Mouse (Mus musculus) retina, embryonic 14.5 days (tissue): ENCODE data around the gene Ccdc9b.
A peak's percentile ranks its signal among the peaks of the same experiment; 100 is the strongest.

Experiments used
- DNase-seq: peaks from one replicate; pipeline ENCODE4 v3.0.0-alpha.2; 2015; ENCODE audit warnings: low spot score

The Ccdc9b gene

DNA sequence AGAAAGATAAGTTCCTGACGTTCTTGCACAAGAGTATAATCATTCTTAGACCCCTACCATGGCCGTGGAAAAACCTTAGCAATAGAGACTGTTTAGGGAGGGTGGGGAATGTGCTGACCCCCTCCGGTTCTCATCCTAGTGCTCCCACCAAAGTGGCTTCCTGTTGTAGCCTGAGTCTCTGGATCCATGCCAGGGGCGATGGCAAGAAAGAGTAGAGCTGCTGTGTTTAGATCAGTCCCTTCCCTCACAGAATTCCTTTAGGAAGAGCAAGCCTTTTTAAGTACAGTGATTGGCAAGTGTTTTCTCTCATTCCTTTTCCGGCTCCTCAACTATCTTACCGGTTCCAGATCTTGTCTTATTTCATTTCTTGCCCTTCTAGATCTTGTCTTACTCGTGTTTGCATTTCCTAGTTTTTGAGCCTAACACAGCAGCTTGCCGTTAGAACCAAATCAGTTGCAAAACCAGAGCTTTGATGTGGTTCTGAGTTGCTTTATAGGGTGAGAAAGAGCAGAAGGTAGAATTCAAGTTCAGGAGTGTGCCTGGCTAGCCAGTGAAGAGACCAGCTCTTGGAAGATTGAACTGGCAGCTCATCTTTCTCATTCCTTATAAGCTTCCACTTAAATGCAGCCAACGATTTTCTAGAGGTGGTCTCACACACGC is 15.0 kb downstream of the Ccdc9b start:
- no peak for DNase-seq

DNA sequence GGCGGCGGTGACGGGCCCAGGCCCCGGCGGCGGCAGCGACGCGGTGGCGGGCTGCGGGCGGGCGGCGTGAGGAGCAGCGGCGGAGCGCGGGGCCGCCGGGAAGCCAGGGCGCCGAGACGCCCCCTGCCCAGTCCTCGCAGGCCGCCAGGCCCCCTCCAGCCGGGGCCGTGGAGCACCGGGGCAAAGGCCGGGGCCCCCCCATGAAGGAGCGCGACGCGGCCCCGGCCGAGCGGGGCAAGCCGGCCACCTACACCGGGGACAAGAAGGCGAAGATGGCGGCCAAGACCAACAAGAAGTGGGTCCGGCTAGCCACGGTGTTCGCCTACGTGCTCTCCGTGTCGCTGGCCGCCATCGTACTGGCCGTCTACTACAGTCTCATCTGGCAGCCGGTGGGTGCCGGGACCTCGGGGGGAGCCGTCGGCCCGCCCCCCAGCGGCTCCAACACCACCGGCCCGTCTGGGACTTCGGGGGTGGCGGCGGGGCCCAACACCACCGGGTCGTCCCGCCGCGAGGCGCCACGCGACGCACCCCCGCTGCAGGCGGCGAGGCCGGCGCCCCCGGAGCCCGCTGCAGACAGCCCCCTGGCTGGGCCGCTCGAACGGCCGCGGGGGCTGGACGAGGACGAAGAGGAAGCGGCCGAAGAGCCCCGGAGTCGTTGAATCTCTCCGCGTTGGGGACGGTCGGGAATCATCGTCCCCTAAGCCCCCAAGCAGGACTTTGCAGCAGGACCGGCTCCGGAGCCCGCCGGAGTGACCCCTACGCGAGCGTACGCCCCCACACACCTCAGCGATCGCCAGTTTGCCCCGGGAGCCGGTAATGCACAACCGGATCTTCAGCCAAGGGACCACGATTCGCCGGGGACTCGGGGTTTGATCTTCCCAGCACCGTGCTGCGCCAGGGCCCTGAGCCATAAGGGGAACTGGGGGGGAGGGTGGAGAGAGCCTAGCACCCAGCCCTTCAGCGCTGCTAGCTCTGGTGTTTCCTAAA is 16.3 kb downstream of the Ccdc9b start:
- peak; percentile 57 for DNase-seq

DNA sequence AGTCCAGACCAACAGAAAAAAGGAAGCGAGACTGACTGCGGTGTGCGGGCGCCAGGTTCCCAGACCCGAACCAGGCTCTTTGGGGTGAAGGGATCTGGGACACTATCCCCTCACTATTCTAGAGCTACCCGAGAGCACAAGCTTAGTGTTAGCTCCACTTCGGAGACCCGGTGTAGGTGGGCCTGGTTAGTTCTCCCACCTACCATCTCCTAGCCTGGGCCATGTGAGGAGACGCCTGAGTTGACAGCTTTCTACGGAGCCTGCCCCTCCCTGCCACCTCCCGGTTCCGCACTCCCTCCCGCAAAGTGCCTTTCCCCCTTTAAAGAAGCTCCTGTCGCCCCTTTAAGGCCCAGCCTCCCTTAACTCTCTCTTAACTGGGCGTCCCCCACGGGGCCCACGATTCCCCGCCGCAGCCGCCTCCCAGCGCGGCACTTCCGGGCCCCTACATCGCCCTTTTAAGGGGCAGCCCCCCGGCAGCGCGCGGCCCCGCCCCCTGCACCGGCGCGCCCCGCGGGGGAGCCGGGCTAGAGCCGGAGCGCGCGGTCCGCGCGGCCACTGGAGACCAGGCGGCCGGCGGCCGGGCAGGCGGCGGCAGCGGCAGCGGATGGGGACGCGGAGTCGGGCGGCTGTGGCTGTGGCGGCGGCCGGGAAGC is 17.1 kb downstream of the Ccdc9b start, which contains the start of gene Inafm2:
TSS of gene Inafm2 (plus strand) at position 527 of the 653 bp plus-strand sequence.
- DNase-seq, result peak; percentile 88

DNA sequence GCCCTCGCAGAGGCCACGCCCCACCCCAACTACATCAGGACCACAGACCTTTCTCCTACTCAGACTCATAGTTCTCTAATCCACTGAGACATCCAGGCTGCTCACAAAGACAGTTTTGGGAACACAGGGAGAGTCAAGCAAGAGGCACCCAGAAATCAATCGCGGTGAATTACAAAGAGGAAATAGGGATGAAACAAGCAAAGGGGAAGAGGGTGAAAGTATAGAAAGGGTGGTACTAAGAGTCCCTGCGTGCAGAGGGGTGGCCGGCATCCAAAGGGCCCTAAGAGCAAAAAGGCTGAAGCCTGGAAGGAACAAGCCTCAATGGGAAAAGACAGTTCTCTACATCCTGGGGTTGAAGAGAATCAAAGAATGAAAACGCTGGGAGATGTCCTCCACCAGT is 17.8 kb downstream of the Ccdc9b start:
- no peak for DNase-seq

DNA sequence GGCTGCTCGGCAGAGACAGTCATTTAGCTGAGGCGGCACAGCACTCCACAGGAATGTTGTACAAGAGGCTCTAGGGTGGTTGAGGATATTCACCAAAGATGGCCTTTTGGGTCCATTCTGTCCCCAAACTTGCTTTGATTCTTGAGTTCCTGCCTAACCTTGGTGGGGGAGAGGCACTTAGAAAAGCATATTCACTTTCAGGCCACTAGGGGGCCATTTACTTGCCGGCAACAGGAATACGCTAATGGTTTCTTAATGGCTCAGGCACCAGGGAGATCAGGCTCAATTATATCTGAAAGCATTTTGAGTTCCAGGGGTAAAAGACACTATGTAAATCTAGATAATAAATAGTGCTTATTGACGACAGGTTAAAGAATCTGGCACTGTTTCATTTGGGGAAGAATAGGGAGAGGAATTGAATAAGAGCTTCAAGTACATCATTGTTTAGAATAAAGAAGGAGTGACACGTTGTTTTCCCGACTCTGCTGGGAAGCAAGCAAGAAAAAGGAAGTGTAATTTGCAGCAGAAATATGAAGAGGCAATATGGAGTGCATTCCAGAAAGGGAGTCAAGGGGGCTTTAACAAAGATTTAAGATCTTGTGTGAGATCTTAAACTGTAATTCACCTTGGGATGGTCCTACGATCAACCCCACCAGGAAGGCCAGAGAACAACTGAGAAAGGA is 19.1 kb downstream of the Ccdc9b start:
- peak; percentile 83 for DNase-seq

DNA sequence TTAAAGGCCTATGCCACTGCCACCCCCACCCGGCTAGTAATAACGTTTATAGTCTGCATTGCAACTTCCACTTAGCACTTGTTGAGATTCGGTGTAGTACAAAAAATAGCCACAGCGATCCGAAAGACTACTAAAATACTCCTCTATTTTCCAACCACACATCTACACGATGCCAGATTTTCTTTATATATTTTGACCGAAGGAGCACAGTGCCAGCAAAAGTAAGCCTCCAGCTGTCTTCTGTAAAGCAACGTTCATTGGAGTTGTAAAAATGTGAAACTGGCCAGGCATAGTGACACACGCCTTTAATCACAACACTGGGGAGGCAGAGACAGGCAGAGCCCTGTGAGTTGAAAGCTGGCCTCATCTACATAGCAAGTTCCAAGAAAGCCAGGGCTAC is 21.3 kb downstream of the Ccdc9b start:
- DNase-seq, result no peak

DNA sequence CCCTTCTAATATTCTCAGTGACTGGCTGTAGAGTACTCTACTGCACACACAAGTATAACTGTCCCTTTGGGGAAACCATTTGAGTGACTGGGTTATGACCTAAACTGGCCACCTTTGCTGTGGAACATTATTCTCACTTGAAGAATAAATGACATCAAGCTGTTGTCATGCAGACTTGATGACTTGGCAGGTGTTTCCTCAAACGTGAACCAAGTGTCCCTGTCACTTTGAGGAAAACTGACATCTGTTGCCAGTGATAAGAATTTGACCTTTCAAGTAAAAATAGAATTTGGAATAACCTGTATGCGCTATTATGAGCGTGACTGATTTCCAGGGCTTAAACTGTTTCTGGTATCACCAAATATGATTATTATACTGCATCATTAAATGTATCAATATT is 22.1 kb downstream of the Ccdc9b start:
- DNase-seq, result no peak

DNA sequence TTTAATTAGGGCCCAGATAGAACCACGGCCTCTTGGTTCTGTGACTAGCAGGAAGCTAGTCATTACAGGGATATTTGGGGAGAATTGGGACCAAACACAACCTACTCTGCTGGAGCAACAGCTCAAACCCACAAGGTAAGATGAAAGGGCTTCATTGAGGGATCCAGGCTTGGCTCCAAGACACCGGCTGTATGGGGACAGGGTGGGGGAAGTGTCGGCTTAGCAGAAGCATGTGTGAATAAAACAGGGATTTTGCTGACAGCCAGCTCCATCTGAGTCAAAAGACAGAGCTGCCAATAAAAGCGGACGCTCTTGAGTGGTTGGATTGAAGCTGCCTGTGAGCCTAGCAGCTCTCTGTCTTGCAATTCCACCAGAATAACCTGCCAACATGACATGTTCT is 29.1 kb downstream of the Ccdc9b start:
- DNase-seq, result no peak

DNA sequence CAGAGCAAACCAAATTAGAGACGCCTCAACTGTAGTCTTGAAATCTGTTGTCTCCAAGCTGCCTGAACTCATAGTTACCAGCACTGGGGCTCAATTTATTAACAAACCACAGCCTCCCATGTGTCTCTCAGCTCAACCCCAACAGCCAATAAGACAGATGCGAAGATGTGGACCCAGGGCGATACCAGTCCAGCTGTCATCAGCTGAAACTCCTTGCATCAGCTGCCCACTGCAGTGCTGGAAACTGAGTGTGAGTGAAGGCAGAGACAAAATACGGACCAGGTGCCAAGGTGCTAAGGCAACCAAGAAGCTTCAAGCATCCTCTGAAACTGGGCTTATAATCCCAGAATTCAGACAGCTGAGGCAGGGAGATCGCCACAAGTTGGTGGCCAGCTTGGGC is 30.5 kb downstream of the Ccdc9b start:
- DNase-seq, result no peak

DNA sequence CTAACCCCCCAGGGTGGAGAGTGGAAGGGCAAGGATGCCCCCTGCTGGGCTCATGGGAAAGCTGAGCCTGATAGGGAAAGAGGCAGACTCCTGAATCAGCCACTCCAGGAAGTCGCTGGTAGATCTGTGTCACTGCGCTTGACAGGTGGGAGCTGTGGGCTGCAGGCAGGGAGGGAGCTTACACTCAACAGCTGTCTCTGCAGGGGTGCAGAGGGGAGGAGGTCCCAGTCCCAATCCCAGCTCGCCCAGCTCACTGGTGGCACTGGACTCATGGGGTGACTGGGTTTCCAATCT is 31.9 kb downstream of the Ccdc9b start:
- DNase-seq, result peak; percentile 32

DNA sequence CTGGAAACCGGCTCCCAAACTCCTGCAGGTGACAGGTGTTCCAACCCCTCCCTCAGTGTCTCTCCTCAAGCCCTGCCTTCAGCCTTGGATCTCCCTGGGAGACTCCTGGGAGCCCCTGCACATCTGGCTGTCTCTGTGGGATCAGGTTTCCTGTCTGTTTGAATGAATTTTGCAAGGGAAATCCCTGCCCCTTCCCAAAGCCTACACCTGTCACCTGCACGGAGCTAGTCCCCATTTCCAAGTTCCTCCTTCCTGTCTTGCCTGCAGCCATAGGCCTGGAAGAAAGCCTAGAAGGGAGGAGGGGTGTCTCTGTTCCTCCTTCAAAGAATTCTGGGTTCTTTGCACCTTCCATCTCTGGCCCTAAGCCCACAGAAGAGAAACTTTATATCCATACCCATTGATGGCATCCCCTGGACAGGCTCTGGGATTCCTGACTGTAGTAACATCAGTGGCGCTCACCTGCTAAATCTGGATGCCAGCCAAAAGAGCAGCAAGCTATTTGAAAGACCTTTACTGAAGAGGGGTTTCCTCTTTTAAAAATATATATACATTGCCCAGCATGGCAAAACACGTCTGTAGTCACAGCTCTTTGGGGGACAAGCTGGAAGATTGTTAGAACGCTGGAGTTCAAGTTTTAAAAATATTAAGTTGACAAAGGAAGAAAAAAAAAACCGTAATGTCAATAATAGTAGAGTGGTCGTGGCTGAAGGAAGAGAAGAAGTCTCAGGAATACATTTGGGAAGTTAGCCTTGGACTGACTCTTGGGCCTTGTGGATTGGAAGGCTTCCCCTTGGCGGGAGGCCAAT is 32.4 kb downstream of the Ccdc9b start:
- no peak for DNase-seq

DNA sequence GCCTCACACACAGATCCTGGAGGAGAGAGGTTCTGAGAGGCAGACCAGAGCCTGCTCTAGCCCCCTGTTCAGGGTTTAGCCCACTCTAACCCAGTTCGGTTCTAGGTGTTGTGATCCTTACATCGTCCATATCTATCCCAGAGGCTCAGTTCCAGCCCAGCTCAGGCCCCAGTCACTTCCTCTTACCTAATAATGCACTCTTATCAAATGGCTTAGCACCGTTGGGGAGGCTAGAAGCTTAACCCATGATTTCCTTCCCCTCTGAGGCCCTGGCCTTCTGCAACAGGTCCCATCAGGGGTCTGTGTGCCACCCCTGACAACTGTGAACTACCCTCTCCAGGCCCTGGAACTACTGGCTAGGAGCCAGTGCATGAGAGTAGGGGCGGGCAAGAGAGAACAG is 33.3 kb downstream of the Ccdc9b start:
- DNase-seq, result no peak

DNA sequence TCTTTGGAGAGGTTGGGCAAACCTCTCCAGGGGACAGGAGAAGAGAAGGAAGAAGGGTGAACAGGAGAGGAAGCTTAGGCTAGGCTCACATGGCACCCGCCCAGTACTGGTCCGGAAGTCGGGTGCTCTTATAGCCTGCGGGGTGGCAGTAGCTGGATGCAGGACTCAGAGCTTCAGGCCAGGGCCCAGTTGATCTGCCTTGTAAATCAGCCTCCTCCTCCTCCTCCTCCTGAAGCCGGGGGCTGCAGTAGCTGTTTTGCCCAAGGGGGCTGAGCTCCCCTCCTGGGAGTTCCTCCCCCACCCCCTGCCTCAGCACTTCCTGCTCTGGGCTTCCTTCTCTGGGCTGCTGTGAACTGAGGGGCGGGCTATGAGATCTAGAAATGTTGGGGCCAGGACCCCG is 34.1 kb downstream of the Ccdc9b start, which contains the start of gene Plcb2:
TSS of gene Plcb2 (minus strand) at position 102 of the 400 bp plus-strand sequence.
- DNase-seq, result no peak

DNA sequence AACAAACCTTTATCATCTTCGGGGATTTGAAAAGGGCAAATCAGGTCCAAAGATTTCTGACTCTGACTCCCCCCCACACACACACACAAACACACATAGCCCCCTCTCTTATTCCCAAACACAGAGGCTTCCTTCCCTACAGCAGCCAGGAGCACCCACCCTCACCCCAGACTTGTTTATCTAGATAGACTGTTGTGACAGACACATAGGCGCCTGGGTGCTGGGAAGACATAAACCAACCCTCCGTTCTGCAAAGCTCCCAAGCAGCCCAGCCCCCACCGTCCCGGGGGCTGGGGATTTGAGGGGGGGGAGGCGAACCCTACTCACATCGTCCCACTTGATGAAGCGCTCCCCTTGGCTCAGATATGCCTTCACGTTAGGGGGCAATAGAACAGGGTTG is 34.5 kb downstream of the Ccdc9b start:
- no peak for DNase-seq

DNA sequence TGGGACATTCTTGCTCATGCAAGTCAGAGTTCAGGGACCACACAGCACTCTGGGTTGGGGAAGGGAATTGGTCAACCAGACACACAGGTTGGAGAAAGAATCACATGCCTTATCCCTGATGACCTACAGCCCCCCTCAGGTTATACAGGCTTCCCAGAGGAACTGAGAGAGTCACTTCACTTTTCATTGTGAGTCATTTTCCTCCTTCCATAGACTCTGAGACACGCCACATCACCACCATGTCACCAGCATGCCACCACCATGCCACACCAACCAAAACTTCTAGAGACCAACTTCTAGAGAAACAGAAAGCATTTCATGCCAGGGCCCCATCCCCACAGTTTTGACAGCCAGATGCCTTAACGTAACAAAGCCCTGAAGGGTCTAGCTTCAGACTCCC is 35.6 kb downstream of the Ccdc9b start:
- no peak for DNase-seq

DNA sequence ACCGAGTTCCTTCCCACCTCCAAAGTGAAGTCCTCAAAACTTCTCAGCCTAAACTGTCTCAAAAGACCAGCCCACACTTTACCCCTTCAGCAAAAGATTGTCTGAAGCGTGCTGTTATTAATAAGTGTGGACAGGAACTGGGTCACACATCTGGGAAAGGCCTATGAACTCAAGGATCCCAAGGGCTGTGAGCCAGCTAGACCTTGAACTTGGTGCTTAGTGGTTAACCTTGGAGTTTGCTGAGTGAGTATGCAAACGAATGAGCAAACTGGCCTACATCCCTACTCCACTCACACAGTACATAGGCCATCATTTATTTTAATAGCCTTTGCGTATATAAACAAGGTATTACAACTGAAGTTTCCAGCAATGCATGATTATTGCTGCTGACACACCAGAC is 37.0 kb downstream of the Ccdc9b start:
- no peak for DNase-seq

DNA sequence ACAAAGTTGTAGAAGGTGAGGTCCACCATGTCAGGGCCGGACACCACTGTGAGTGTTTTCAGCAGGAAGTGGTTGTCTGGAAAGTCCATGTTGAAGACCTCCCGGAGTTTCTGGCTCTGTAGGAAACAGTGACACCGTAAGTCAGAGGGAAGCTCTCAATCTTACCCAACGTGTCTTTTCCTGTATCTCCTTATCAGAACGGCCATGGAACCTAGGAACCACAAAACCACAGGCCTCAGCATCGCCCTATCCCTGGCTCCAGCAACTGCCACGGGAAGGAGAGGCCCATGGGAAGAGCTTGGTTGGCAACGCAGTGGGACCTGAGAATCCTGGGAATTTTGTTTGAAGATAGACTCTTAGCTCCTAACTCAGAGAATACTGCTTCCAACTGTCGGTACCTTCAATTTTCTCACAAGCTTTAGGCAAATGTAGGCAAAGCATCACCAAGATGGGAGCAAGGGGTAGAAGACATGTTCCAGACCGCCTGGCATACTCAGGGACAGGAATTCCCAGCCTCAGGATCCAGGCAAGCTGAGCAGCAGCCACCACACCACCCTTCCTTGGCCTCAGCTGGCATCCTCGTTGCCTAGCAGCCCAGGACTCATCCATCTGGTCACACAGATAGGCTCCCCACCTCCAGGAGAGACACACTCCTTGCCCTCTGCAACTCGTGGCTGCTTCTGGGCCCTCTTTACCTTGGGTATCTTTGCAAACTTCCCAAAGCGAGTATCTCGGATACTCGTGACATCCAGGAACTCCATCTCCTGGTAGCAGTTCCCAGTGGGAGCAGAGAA is 38.6 kb downstream of the Ccdc9b start:
- DNase-seq, result no peak

DNA sequence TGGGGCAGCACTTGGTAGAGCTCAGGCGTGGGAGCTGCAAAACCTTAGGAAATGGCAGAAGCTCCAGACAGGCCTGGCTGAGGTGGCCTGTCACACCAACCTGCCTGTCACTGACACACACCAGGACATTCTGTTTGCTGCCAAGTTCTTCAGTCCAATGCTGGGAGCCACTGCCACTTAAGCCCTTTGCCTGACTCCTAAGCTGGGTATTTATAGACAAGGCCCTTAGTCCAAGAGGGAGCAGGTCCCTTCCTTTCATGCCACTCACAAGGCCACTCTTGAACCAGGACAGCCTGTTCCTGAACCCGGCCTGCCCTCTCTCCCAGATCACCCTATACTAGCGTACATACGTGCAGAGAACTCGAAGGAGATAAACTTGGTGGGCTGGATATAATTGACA is 45.8 kb downstream of the Ccdc9b start:
- no peak for DNase-seq

DNA sequence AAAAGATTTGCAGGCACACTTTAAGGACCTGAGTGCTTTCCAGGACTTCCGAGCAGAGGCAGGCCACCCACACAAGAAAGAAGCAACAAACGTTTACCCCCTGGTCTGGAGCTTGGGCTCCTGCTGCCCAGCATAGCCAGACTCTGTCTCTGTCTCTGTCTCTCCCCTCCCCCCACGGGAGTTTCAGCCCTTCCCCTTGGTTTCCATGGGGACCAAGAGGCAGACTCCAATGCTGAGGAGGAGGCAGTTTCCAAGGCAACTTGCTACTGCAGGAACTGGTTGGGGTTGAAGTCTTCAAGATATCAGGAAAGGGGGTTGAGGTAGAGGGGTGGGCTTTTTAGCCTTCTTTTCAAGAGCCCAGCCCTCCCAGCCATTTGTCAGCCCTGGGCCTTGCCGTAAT is 48.2 kb downstream of the Ccdc9b start:
- DNase-seq, result no peak

DNA sequence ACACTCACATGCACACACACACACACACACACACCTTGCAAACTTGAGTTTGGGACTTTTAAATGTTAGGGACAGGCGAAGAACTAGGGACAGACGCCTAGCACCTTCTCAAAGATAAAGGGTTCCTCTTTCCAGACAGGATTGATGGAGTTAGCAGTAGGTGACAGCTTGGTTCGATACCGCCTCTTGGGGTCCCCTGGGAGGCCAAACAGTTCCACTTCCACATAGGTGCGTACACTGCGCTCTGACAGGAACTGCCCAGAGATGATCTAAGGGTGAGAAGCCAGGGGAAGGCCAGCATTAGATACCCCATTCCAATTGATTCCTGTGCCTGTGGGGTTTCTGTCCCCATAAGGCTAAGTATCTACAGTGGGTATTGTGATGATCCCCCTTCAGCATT is 48.8 kb downstream of the Ccdc9b start:
- no peak for DNase-seq

DNA sequence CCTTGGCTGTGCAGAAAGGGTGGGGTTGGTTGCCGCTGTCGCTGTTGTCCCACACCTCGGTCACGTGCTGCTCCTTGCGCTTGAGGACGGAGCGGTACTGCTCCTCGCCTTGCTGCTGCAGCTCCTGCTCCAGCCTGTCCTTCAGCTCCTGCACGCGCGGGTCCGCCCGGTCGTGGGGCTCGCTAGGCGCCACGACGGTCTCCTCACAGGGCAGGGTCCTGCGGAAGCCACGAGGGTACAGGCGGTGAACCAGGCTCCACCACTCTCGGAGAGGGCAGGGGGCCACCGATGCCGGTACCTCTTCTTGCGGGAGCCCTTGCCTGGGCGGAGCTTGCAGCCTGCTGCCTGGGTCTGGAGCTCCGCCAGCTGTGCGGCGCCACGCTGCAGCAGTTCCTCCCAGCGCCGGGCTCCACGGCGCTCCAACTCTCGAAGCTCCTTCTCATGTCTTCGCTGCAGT is 51.4 kb downstream of the Ccdc9b start:
- DNase-seq, result peak; percentile 51
